Mouse (Mus musculus) hindbrain, embryonic 11.5 days (tissue): ENCODE results near the gene Tex38. TPM values are rescaled to one million over a fixed set of nuclear protein-coding genes. Genes with fewer than 3 reads are reported as not detected.

ENCODE experiments used
- ATAC-seq: fragments of 200-750 bp; cut with Nextera tagmentation; 2 replicates; pipeline ENCODE4 v1.8.0; 2017; ENCODE audit warnings: mild to moderate bottlenecking, moderate TSS enrichment, moderate library complexity; ENCODE audit not compliant: low FRiP score
- DNase-seq: peaks from one replicate; pipeline ENCODE4 v3.0.0-alpha.2; 2015; ENCODE audit warnings: low spot score
- H3K27ac ChIP-seq: fragments of 300-500 bp; sonication (generic); 2 replicates; pipeline ENCODE4 v1.5.1; 2014; ENCODE audit warnings: mild to moderate bottlenecking, low read depth, low read length
- H3K27me3 ChIP-seq: fragments of 300-500 bp; sonication (generic); 2 replicates; pipeline ENCODE4 v1.6.1; 2014; ENCODE audit warnings: mild to moderate bottlenecking, low read length, moderate library complexity, mixed read lengths; ENCODE audit not compliant: control insufficient read depth, insufficient read depth
- H3K36me3 ChIP-seq: fragments of 300-500 bp; sonication (generic); 2 replicates; pipeline ENCODE4 v1.6.1; 2014; ENCODE audit warnings: mild to moderate bottlenecking, low read length, moderate library complexity, mixed read lengths; ENCODE audit not compliant: control insufficient read depth, insufficient read depth
- H3K4me1 ChIP-seq: fragments of 300-500 bp; sonication (generic); replicated peaks from 2 replicates; pipeline ENCODE4 v1.6.1; 2014; ENCODE audit warnings: low read length, mixed read lengths; ENCODE audit not compliant: control insufficient read depth, insufficient read depth
- H3K4me2 ChIP-seq: fragments of 300-500 bp; sonication (generic); replicated peaks from 2 replicates; pipeline ENCODE4 v1.6.1; 2014; ENCODE audit warnings: mild to moderate bottlenecking, low read depth, low read length
- H3K4me3 ChIP-seq: fragments of 300-500 bp; sonication (generic); 2 replicates; pipeline ENCODE4 v1.5.1; 2014; ENCODE audit warnings: low read depth, low read length
- H3K9ac ChIP-seq: fragments of 300-500 bp; sonication (generic); 2 replicates; pipeline ENCODE4 v1.6.1; 2014; ENCODE audit warnings: low read depth, low read length
- H3K9me3 ChIP-seq: fragments of 300-500 bp; sonication (generic); 2 replicates; pipeline ENCODE4 v1.6.1; 2016; ENCODE audit warnings: low read length; ENCODE audit not compliant: control insufficient read depth
- WGBS: fragments of 180-500 bp; shearing (Covaris S2); extraction: QIAGEN DNeasy Blood & Tissue Kit; methylation state at CpG from one replicate; pipeline ENCODE4 v1.1.7; 2014; 5-methylcytosine and 5-hydroxymethylcytosine counted together
- polyA plus RNA-seq: library from polyadenylated mRNA; unstranded; fragments of >200 nt; fragmentation: Nextera tagmentation; extraction: Ambion mirVana; gene quantifications from 2 replicates; pipeline ENCODE4 v1.2.1, GENCODE M21; 2014

Tex38 gene
- polyA plus RNA-seq, 1 experiment from 2014 or later, result 0.29 TPM

- Histone ChIP-seq H3K4me2 (no peak overlapping the region), H3K4me1 (peaks cover 2% of the 10 kb centered on the region; the same call in 1 of the 2 replicates), H3K9ac (no peak overlapping the region), H3K36me3 (no peaks in the 10 kb centered on the region), H3K4me3 (no peak overlapping the region), H3K27ac (no peak overlapping the region), H3K9me3 (no peaks in the 10 kb centered on the region), H3K27me3 (no peaks in the 10 kb centered on the region)
- DNase-seq (no peak), ATAC-seq (no peak)
- 82% methylated on average over 5 of the region's 5 CpGs for WGBS
Observed at GRCm38 (mm10) chr4:115733746-115734145, 47.1 kb downstream of the Tex38 start.

GRCm38 (mm10) chr4:115732223-115732818, 48.5 kb downstream of the Tex38 start:
- ATAC-seq (no peak), DNase-seq (no peak)
- no peak overlapping the region for H3K27ac ChIP-seq
- H3K9ac ChIP-seq, result no peak overlapping the region
- WGBS, result 75% methylated on average over 2 of the region's 3 CpGs
- no peaks in the 10 kb centered on the region for H3K36me3 ChIP-seq
- no peaks in the 10 kb centered on the region for H3K4me1 ChIP-seq
- no peak overlapping the region for H3K4me3 ChIP-seq
- no peaks in the 10 kb centered on the region for H3K9me3 ChIP-seq
- H3K27me3 ChIP-seq, result no peaks in the 10 kb centered on the region
- H3K4me2 ChIP-seq, result no peak overlapping the region

- no peak overlapping the region for H3K4me3 ChIP-seq
- H3K27me3 ChIP-seq, result no peaks in the 10 kb centered on the region
- peak; percentile 89 for DNase-seq
- no peak overlapping the region for H3K9ac ChIP-seq
- no peak overlapping the region for H3K27ac ChIP-seq
- no peak overlapping the region for H3K4me2 ChIP-seq
- ATAC-seq, result peak; percentile 65
- H3K4me1 ChIP-seq, result no peaks in the 10 kb centered on the region
- H3K36me3 ChIP-seq, result no peaks in the 10 kb centered on the region
- H3K9me3 ChIP-seq, result no peaks in the 10 kb centered on the region
- 25% methylated on average over 7 of the region's 7 CpGs for WGBS
Observed at GRCm38 (mm10) chr4:115731588-115732222, 49.1 kb downstream of the Tex38 start.

Other genes starting within 250 kb of the Tex38 start
- gene Cyp4a31, start 217.4 kb downstream of the Tex38 start, polyA plus RNA-seq, result not detected in 2 replicates
- not detected in 2 replicates for gene Cyp4a32, start 180.0 kb downstream of the Tex38 start, polyA plus RNA-seq
- not detected in 2 replicates for gene Cyp4b1, start 133.3 kb downstream of the Tex38 start, polyA plus RNA-seq
- 39.9 and 45.0 TPM in 2 replicates for gene Efcab14, start 43.3 kb downstream of the Tex38 start, polyA plus RNA-seq
- 42.5 and 46.0 TPM in 2 replicates for gene Atpaf1, start 3.8 kb upstream of the Tex38 start, polyA plus RNA-seq
- 3.3 and 4.6 TPM in 2 replicates for gene Mob3c, start 47.1 kb upstream of the Tex38 start, polyA plus RNA-seq
- 15.5 and 19.3 TPM in 2 replicates for gene Mknk1, start 58.2 kb upstream of the Tex38 start, polyA plus RNA-seq
- not detected in 2 replicates for gene Kncn, start 103.4 kb upstream of the Tex38 start, polyA plus RNA-seq
- gene 6430628N08Rik, start 109.6 kb upstream of the Tex38 start, polyA plus RNA-seq, result not detected in 2 replicates
- 2.4 and 2.5 TPM in 2 replicates for gene Dmbx1, start 158.9 kb upstream of the Tex38 start, polyA plus RNA-seq
- gene Faah, start 236.9 kb upstream of the Tex38 start, polyA plus RNA-seq, result 3.9 and 4.1 TPM in 2 replicates